ENCODE assay signal across 8 mouse cellular contexts in genomic region chr13:47288449-47288848, GRCm38 (mm10).
DNase-seq lines count a peak whose midpoint lies in the region; ATAC-seq and TF ChIP-seq lines count a peak whose summit lies in the region.

No protein-coding gene starts in this region.

- no peaks in the 10 kb centered on the region for H3K27me3 ChIP-seq in testis, adult 2 months (ENCODE audit: control insufficient read depth, insufficient read depth, low read length)
- H3K27me3 ChIP-seq in midbrain, embryonic 14.5 days (ENCODE audit: control insufficient read depth, insufficient read depth, low read length): no peaks in the 10 kb centered on the region

- no peak overlapping the region for H3K4me2 ChIP-seq in midbrain, embryonic 14.5 days (ENCODE audit: low read length)

- no peaks in the 10 kb centered on the region for H3K4me1 ChIP-seq in testis, adult 2 months (ENCODE audit: control insufficient read depth, insufficient read depth, low read length)
- H3K4me1 ChIP-seq in midbrain, embryonic 14.5 days (ENCODE audit: control insufficient read depth, insufficient read depth, low read length): no peaks in the 10 kb centered on the region

- peak; percentile 54; the same call in 1 of the 2 replicates for TF ChIP-seq CTCF in testis, adult 2 months (IDR thresholded peaks at IDR 0.05; ENCODE audit: control insufficient read depth, insufficient read depth, insufficient replicate concordance, low read depth, low read length)
- peak; percentile 93 for TF ChIP-seq CTCF in gastrocnemius, adult 2 months (IDR thresholded peaks at IDR 0.05)

- H3K9me3 ChIP-seq in midbrain, embryonic 14.5 days (ENCODE audit: control insufficient read depth, low read length): no peaks in the 10 kb centered on the region

- ATAC-seq in midbrain, embryonic 14.5 days (ENCODE audit: low FRiP score, low TSS enrichment): peak; percentile 63

- H3K4me3 ChIP-seq in testis, adult 2 months (ENCODE audit: control insufficient read depth, low read depth, low read length): no peak overlapping the region
- no peak overlapping the region for H3K4me3 ChIP-seq in gastrocnemius, adult 2 months
- no peak overlapping the region for H3K4me3 ChIP-seq in midbrain, embryonic 14.5 days (replicated peaks; ENCODE audit: low read depth, low read length)

- intact Hi-C loops in gastrocnemius, adult 2 months (cut with DNase I): loop anchor here (1.0 to 10.0 kb wide), 3 partner anchors 136 to 454 kb away; no protein-coding TSS in a partner anchor
- intact Hi-C loops in left cerebral cortex, postnatal 36 days (cut with DNase I): loop anchor here (1.0 kb wide), 1 partner anchor 136 kb away; no protein-coding TSS in a partner anchor

- no peak overlapping the region for H3K9ac ChIP-seq in midbrain, embryonic 14.5 days (replicated peaks; ENCODE audit: low read length)

- no peak for DNase-seq in testis, postnatal 14 days (ENCODE audit: low spot score)
- peak; percentile 59 to 78 for DNase-seq in cerebellum, postnatal 4 days (ENCODE audit: low spot score in 2 of 2)
- DNase-seq in gastrocnemius, adult 2 months: peak; percentile 79
- DNase-seq in kidney, adult 18-20 months: peak; percentile 66
- DNase-seq in left cerebral cortex, postnatal 36 days (ENCODE audit: low spot score in 2 of 2): peak; percentile 58 to 71
- DNase-seq in midbrain, embryonic 14.5 days: peak; percentile 93
- peak; percentile 25 to 66 for DNase-seq in spleen, postnatal 4 days (ENCODE audit: low spot score in 2 of 2)

- WGBS in midbrain, embryonic 14.5 days: 35% methylated on average over 4 of the region's 4 CpGs

- no peaks in the 10 kb centered on the region for H3K36me3 ChIP-seq in testis, adult 2 months (ENCODE audit: control insufficient read depth, insufficient read depth, low read length)
- H3K36me3 ChIP-seq in midbrain, embryonic 14.5 days (ENCODE audit: control insufficient read depth, insufficient read depth, low read length): no peaks in the 10 kb centered on the region

- TF ChIP-seq POLR2A in testis, adult 2 months (IDR thresholded peaks at IDR 0.05; ENCODE audit: control insufficient read depth, low read depth, low read length): no peak

- H3K27ac ChIP-seq in testis, adult 2 months (ENCODE audit: control insufficient read depth, insufficient read depth, low read depth, low read length): no peak overlapping the region
- no peak overlapping the region for H3K27ac ChIP-seq in gastrocnemius, adult 2 months
- no peak overlapping the region for H3K27ac ChIP-seq in midbrain, embryonic 14.5 days (replicated peaks; ENCODE audit: low read depth, low read length)
